Mouse (Mus musculus) CD4-positive, CD25-positive, alpha-beta regulatory T cell, adult 2 months (primary cell): ENCODE data around the gene Prpf40b.

Experiments
- DNase-seq: peaks from one replicate; pipeline ENCODE4 v3.0.0-alpha.2; 2012; ENCODE audit warnings: low read depth, low spot score

Prpf40b gene

DNA sequence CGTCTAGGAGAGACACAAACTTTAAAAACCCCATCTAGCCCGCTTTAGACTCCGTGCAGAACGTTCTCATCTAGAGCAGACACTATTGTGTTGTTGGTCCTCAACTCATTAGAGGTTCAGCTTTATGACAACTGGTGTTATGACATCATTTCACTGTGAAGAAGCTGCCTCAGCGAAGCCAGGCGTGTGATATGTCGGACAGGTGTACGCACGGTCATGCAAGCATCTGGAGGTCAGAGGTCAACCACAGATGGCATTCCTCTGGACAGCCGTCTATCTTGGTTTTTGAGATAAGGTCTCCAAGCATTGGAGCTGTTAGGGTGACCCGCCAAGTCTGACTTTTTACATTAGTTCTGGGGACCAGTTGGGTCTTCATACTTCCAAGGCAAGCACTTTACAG lies 4.3 kb upstream of the Prpf40b start:
- DNase-seq: no peak

DNA sequence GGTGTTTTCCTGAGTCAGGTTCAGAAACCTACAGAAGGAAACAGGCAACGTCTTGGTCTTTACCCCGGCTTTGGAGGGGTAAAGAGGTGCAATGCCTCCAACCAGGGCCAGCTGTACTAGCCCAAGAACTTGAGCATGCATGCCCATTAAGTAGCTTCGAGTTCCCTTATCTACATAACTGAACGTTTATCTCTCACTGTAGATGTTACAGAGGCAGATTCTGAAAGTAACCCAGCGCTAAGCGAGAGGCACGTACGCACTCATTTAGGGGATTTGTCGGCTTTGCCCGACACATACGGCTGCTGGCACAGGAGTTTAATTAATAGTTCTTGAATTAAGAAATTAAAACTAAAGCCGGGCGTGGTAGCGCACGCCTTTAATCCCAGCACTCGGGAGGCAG lies 600 bp upstream of the Prpf40b start:
- peak; percentile 47 for DNase-seq

DNA sequence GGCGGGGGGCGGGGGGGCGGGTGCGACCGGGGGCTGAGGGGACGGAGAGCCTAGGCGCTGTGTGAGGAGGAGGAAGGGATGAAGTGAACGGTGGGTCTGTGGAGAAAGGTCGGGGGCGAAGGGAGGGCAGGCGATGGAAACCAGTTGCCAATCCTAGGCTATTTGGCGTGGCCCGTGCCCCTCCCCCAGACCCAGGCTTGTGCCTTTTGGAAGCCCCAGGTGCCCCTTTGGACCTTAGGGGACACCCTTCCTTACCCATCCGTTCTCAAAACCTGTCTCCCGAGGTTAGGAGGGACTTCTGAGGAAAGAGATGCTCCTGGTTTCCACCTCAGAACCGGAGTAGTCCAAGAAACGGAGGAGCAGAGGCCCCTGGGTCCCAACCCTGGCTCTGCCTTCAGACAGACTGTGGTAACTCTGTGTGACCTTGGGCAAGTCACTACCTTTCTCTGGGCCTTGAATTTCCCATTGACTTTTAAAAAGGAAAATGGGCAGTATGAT lies 646 bp downstream of the Prpf40b start, which contains the start of gene Fam186b:
Gene Fam186b, minus strand, starts transcription at position 405 of the 498 bp plus-strand sequence.
- DNase-seq: no peak

GRCm38 (mm10) chr15:99296213-99296612 lies 1.3 kb downstream of the Prpf40b start:
- peak; percentile 47 for DNase-seq

- DNase-seq: no peak
Observed at GRCm38 (mm10) chr15:99307476-99307875, 12.6 kb downstream of the Prpf40b start.

DNA sequence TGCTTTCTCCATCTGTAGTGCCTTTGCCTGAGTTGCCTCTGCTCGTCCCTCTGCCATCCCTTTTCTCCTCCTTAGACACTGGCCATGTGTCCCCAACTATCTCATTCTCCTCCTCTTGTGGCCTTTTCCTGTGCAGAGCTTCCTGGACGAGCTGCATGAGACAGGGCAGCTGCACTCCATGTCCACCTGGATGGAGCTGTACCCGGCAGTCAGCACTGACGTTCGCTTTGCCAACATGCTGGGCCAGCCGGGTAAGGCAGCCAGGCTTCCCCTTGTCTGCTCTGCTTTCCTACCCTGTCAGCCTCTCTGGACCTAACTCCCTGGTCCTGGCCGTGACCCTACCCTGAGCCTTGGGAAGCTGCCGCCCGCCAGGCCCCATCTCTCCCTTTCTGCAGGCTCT lies 14.7 kb downstream of the Prpf40b start:
- DNase-seq: no peak

DNA sequence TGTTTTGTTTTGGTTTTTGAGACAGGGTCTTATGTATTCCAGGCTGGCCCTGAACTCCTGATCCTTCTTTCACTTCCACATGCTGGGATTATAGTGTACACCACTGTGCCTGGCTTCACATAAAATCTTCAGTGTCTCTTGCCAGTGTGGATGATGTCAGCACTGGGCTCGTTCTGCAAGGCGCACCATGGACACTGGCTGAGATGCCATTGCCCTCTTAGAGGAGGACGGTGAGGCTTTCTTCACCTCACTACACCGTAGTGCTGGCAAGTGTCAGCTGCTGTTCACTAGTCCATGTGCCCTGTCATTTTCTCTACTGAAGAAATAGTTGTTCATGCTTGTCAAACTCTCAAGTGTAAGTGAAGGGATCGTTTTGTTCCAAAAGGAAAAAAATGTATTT lies 15.7 kb downstream of the Prpf40b start:
- DNase-seq: no peak

GRCm38 (mm10) chr15:99314891-99315290 lies 20.0 kb downstream of the Prpf40b start:
- DNase-seq: no peak

DNA sequence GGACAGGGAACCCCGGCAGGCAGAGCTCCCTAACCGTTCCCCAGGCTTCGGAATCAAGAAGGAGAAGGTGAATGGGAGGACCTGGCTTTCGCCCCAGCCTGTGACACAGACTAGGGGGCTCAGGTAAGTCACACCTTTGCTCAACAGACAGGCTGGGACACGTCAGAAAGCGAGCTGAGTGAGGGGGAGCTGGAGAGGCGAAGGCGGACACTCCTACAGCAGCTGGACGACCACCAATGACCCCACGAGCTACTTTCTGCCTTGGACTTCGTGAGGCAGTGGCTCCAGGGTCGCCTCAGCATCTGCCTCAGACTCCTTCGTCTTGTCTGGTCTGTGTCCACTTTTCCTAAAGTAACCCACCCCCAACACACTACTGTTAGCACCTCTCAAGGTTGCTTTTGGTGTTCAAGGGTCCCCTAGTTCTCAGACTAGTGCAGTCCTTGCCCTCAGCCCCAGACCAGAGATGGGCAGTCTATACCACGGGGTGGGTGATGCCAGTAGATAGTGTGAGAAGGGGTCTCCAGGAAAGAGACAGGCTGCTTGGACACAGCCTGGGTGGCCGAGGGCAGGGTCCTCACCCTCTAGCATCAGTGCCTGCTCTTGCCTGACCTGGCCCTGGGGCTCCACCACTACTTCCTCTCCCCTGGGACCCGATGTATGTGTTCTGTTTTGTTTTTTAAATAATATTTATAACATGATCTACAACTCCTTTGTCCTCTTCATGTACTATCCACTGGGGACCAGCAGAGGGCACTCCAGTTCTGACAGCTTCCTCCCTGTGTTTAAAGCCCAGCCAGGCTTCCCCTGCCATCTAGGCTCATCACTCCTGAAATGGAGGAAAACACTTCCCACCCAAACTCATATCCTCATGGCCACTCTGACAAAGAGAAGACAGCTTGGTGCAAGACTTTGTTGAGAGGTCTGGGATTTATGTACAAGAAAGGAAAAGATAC lies 21.7 kb downstream of the Prpf40b start:
- DNase-seq: peak; percentile 86

GRCm38 (mm10) chr15:99317267-99317651 lies 22.4 kb downstream of the Prpf40b start:
- no peak for DNase-seq

DNA sequence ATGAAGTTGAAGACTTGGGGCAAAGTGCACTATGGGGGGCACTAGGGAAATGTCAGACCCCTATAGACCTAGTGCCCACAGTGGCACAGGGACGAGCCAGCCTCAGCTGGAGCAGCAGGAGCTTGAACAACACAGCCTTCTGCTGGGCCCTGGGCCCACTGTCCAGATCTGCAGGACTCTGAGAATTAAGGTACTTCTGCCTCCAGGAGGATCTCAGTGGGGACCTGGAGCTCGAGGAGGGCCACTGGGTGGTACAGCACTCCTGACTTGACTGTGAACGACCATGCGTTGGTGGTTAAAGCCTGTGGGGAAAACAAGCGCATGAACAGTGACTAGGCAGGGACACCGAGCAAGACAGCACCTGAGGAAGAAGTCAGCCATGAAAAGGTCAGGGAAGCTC lies 23.2 kb downstream of the Prpf40b start:
- DNase-seq: no peak

GRCm38 (mm10) chr15:99318861-99319410 lies 24.0 kb downstream of the Prpf40b start:
- DNase-seq: no peak

DNA sequence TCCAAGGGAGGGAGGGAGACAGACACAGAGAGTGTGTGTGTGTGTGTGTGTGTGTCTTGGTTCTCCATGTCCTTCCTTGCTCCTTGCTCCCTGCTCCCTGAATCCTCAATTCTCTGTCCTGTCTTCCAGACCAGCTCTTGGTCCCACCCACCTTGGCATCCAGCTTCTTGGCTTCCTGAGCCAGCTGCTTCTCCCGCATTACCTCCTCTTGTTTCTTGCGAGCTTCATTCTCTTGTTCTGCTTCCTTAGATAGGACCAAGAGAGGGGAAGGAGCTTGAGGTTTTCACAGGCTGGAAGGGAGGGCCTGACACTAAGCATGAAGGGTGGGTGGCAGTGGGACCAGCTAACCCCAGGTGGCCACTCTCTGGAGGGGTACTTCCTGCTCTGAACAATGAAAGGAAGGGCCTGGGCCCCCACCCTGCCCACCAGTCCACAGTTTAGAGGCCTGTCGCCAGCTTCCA lies 24.6 kb downstream of the Prpf40b start:
- DNase-seq: no peak

DNA sequence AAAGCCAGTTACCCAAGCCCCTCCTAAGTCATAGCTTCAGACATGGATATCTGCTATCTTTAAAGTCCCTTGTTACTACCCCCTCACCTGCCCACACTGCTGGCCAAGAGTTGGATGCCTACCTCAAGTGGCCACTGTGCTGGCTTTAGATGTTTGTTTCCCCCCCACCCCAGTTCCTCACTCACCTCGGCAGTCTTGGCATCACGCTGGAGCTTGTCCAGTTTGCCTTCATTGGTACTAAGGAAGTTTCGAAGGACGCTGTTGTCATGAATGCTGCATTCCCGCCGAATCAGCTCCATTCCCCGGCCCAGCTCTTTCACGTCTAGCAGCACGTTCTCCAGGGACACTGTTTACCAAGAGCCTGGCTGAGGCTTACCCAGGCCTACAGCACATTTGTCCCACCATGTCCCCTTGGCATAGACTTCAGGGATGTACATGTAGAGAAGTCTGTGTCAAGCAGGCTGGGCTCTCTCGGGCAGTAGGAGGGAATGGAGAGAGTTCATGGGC lies 25.3 kb downstream of the Prpf40b start:
- no peak for DNase-seq

GRCm38 (mm10) chr15:99320978-99321377 lies 26.1 kb downstream of the Prpf40b start:
- DNase-seq: no peak

- DNase-seq: no peak
Observed at GRCm38 (mm10) chr15:99324151-99324550, 29.3 kb downstream of the Prpf40b start.

GRCm38 (mm10) chr15:99325598-99325997 lies 30.7 kb downstream of the Prpf40b start:
- DNase-seq: no peak

DNA sequence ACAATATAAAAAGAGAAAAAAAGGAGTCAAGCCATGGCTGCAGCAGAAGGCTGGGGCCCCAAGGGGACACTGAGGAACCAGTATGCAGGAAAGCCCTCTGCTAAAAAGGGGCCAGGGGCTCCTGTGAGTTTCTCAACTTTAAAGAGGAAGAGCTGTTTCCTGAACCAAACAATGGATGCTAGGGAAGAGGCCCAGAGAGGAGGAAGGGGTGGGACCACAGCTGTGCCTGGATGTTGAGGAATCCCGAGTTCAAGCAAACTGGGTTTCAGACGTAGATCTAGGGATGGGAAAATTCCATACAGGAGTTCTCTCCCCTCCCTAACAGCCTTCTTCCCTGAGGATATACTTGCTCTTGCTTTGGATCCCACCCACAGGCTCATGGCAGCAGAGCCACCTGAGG lies 31.5 kb downstream of the Prpf40b start:
- no peak for DNase-seq

GRCm38 (mm10) chr15:99326959-99327358 lies 32.1 kb downstream of the Prpf40b start:
- DNase-seq: peak; percentile 84

- no peak for DNase-seq
Observed at GRCm38 (mm10) chr15:99328011-99328410, 33.1 kb downstream of the Prpf40b start.

DNA sequence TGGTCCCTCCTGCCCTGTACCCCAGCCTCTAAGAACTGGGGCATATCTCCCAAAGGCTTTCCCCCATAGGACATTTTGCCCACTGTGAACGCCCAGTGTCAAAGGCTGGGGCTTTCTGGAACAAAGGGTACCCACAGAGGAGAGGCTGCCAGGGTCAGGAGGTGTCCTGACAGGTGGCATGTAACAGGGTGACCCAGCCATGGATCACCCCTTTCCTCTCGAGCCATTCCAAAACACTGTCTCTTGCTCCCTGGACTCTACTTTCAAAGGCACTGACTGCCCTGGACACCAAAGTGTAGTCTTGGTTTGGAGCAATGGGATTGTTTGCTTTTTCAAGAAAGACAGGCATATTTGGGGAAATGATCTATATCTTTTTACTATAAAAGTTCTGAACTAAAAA lies 35.4 kb downstream of the Prpf40b start:
- no peak for DNase-seq

DNA sequence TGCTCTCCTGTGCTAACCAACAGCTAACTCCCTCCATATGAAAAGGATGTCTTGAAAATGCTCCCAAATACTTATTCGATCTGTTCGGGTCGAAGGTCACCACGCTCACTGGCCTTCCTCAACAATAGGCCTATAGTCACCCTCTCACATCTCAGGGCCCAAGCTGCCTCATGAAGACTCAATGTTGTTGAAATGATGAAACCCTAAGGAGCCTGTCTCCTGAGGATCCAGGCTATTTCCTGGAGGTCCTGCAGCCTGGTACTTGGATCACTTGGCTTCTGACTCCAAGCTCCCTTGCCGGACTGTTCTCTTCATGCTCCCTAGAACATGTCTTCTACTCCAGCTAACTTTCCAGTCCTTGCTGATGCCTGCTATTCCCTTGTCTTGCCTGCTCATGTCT lies 36.5 kb downstream of the Prpf40b start:
- DNase-seq: no peak

GRCm38 (mm10) chr15:99332111-99332510 lies 37.2 kb downstream of the Prpf40b start:
- DNase-seq: no peak
